Mouse (Mus musculus) ES-Bruce4 (cell line): ENCODE measurements around the gene Ubxn1.

ENCODE experiments used
- CTCF ChIP-seq: IDR thresholded peaks from one replicate; pipeline ENCODE4 v1.8.1; 2011; ENCODE audit warnings: low read depth, low read length
- EP300 ChIP-seq: IDR thresholded peaks from 2 replicates; pipeline ENCODE4 v1.6.1; 2011; ENCODE audit warnings: low read depth, low read length; ENCODE audit not compliant: insufficient read depth

DNA sequence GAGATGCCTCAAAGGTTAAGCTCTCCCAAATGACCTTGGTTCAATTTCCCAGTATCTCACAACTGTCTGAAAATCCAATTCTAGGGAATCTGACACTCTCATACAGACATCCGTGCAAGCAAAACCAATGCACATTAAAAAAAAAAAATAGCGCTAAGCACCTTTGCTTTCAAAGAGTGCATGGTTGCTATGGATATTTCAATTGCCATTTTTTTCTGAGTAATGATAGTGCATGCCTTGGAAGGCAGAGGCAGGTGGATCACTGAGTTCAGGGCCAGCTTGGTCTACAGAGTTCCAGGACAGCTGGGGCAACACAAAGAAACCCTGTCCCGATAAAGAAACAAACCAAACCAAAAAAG, 9.7 kb downstream of the Ubxn1 start:
- no peak for TF ChIP-seq CTCF
- TF ChIP-seq EP300 = no peak
